Comparison of ENCODE assay signal across 8 mouse cellular contexts in the genomic region with DNA sequence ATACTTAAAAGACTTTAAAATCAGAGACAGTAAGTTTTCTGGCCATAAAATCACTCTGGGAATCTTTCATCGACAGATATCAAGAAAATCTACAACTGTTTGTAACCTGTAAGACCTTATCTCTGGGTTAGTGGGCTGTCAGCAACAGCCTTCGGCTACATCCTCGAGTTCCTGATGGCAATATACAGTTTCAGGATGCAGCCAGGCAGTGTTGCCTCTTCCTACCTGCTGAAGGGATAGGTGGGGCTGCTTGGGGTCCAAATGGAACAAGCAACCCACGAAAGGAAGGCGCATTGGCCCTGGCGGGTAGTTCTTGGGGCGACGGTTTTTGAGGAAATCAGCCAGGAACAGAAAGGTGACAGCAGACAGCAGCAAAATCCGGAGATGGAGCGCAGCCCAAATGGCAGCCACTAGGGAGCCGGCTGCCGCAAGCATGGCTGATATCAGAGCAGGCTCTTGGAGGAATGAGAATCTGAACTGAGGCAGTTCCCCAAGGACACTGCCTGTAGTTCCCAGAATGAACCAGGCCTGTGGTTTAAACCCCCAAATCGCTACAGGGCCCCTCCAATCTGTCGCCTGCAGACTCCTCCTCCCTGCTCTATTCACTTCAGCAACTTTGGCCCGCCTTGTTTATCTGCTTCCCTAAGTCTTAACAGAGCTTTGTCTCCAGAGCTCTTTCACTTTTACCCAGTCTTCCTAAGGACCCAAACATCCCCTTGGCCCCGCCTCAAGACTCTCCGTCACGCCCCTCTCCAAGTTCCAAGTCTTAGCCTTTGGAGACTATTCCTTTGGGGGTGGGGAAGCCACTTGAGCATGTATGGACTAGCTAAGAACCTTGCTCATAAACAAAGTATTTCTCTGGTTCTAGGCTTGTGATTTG. TPM values are rescaled to one million over a fixed set of nuclear protein-coding genes. Genes with fewer than 3 reads are reported as not detected.
A peak's percentile ranks its signal among the peaks of the same experiment; 100 is the strongest.
DNase-seq lines count a peak whose midpoint lies in the region; ATAC-seq and TF ChIP-seq lines count a peak whose summit lies in the region.

A gene (minus strand): TSS at position 668 of the 880 bp plus-strand sequence.

- peak within 1 kb of the TSS; percentile 63 for H3K9ac ChIP-seq in heart, embryonic 11.5 days (ENCODE audit: low read depth, low read length)
- peak within 1 kb of the TSS; percentile 40 for H3K9ac ChIP-seq in kidney, embryonic 15.5 days
- no peak within 1 kb of the TSS for H3K9ac ChIP-seq in liver, embryonic 12.5 days

- peaks cover 4% of the 10 kb centered on the region for H3K4me1 ChIP-seq in heart, embryonic 11.5 days (ENCODE audit: control insufficient read depth, insufficient read depth, low read length)
- H3K4me1 ChIP-seq in kidney, embryonic 15.5 days, result peaks cover 3% of the 10 kb centered on the region; the same call in 1 of the 2 replicates
- H3K4me1 ChIP-seq in liver, embryonic 12.5 days, result no peaks in the 10 kb centered on the region
- H3K4me1 ChIP-seq in thymus, adult 2 months (replicated peaks; ENCODE audit: control insufficient read depth, insufficient read depth, low read length), result 0 out of 2 replicates have a peak, but pooled peaks cover 7% of the 10 kb centered on the region

- H3K36me3 ChIP-seq in heart, embryonic 11.5 days (ENCODE audit: control insufficient read depth, insufficient read depth, low read length), result no peaks in the 10 kb centered on the region
- no peaks in the 10 kb centered on the region for H3K36me3 ChIP-seq in kidney, embryonic 15.5 days
- H3K36me3 ChIP-seq in liver, embryonic 12.5 days, result no peaks in the 10 kb centered on the region
- no peaks in the 10 kb centered on the region for H3K36me3 ChIP-seq in myocyte (ENCODE audit: control insufficient read depth, insufficient read depth)
- H3K36me3 ChIP-seq in thymus, adult 2 months (ENCODE audit: control insufficient read depth, insufficient read depth, low read length), result no peaks in the 10 kb centered on the region

- H3K27me3 ChIP-seq in heart, embryonic 11.5 days (ENCODE audit: control insufficient read depth, insufficient read depth, low read length), result no peaks in the 10 kb centered on the region
- no peaks in the 10 kb centered on the region for H3K27me3 ChIP-seq in kidney, embryonic 15.5 days
- no peaks in the 10 kb centered on the region for H3K27me3 ChIP-seq in liver, embryonic 12.5 days (replicated peaks)
- no peaks in the 10 kb centered on the region for H3K27me3 ChIP-seq in myocyte (ENCODE audit: control insufficient read depth, insufficient read depth, insufficient read length)
- no peaks in the 10 kb centered on the region for H3K27me3 ChIP-seq in thymus, adult 2 months (ENCODE audit: control insufficient read depth, insufficient read depth, low read length)

- no peaks in the 10 kb centered on the region for H3K9me3 ChIP-seq in heart, embryonic 11.5 days (replicated peaks; ENCODE audit: control insufficient read depth, low read length)
- no peaks in the 10 kb centered on the region for H3K9me3 ChIP-seq in kidney, embryonic 15.5 days (replicated peaks)
- no peaks in the 10 kb centered on the region for H3K9me3 ChIP-seq in liver, embryonic 12.5 days (replicated peaks)

- H3K79me2 ChIP-seq in myocyte (ENCODE audit: control insufficient read depth, insufficient read depth), result no peaks in the 10 kb centered on the region

- H3ac ChIP-seq in myocyte (ENCODE audit: control insufficient read depth, insufficient read length), result no peak within 1 kb of the TSS

- H3K4me2 ChIP-seq in heart, embryonic 11.5 days, result peak within 1 kb of the TSS; percentile 81
- peak within 1 kb of the TSS; percentile 72 for H3K4me2 ChIP-seq in kidney, embryonic 15.5 days
- H3K4me2 ChIP-seq in liver, embryonic 12.5 days, result peak within 1 kb of the TSS; percentile 49
- H3K4me2 ChIP-seq in myocyte (ENCODE audit: low read depth), result peak within 1 kb of the TSS; percentile 64

- no peak within 1 kb of the TSS for H3K27ac ChIP-seq in heart, embryonic 11.5 days (ENCODE audit: low read depth, low read length)
- H3K27ac ChIP-seq in kidney, embryonic 15.5 days, result peak within 1 kb of the TSS; percentile 75
- H3K27ac ChIP-seq in liver, embryonic 12.5 days, result no peak within 1 kb of the TSS
- H3K27ac ChIP-seq in thymus, adult 2 months (ENCODE audit: control insufficient read depth, insufficient read depth, low read length), result peak within 1 kb of the TSS; percentile 66; the same call in 1 of the 2 replicates

- WGBS in heart, embryonic 11.5 days (ENCODE audit: insufficient replicate concordance), result 3% methylated on average over 18 of the region's 18 CpGs
- 6% methylated on average over 18 of the region's 18 CpGs for WGBS in kidney, embryonic 15.5 days
- 6% methylated on average over 18 of the region's 18 CpGs for WGBS in liver, embryonic 12.5 days (ENCODE audit: insufficient replicate concordance)
- 4% methylated on average over 18 of the region's 18 CpGs for whole genome bisulfite sequencing in thymus, adult 2 months

- peak within 1 kb of the TSS; percentile 48 for H3K4me3 ChIP-seq in heart, embryonic 11.5 days (ENCODE audit: low read depth, low read length)
- H3K4me3 ChIP-seq in kidney, embryonic 15.5 days (replicated peaks), result peak within 1 kb of the TSS; percentile 49
- peak within 1 kb of the TSS; percentile 22 for H3K4me3 ChIP-seq in liver, embryonic 12.5 days
- no peak within 1 kb of the TSS for H3K4me3 ChIP-seq in myocyte
- peak within 1 kb of the TSS; percentile 50 for H3K4me3 ChIP-seq in thymus, adult 2 months (ENCODE audit: control insufficient read depth, insufficient read depth, low read length)

- no peak for TF ChIP-seq POLR2A in myocyte (IDR thresholded peaks at IDR 0.05; ENCODE audit: insufficient read length, low read depth)
- no peak for TF ChIP-seq POLR2A in thymus, adult 2 months (IDR thresholded peaks at IDR 0.05; ENCODE audit: control insufficient read depth, extremely low read depth, insufficient read depth, low read length, poor library complexity)

- TF ChIP-seq CTCF in thymus, adult 2 months (IDR thresholded peaks at IDR 0.05; ENCODE audit: borderline replicate concordance, control insufficient read depth, extremely low read depth, insufficient read depth, low read length, poor library complexity), result no peak

- DNase-seq in spleen, postnatal 36 days (ENCODE audit: low spot score in 2 of 2), result peak; percentile 1 to 3
- DNase-seq in spleen, postnatal 4 days (ENCODE audit: low spot score in 2 of 2), result no peak
- DNase-seq in fat pad, adult 2 months (ENCODE audit: extremely low read depth, low read depth, low spot score), result peak; percentile 16
- DNase-seq in thymus, adult 2 months, result peak; percentile 2

- ATAC-seq in heart, embryonic 11.5 days (replicated peaks; ENCODE audit: insufficient number of reproducible peaks, low FRiP score, low TSS enrichment), result peak; percentile 75
- ATAC-seq in kidney, embryonic 15.5 days (replicated peaks; ENCODE audit: low FRiP score), result peak; percentile 97
- ATAC-seq in liver, embryonic 12.5 days, result 0 out of 2 replicates have a peak, but pooled peaks have one; percentile 32

TF ChIP-seq in myocyte, 11 proteins besides CTCF, POLR2A, EP300 and RAD21:
- TF ChIP-seq CEBPB (IDR thresholded peaks at IDR 0.05; ENCODE audit: insufficient read depth, poor library complexity, severe bottlenecking), result no peak
- TF ChIP-seq REST (IDR thresholded peaks at IDR 0.05; ENCODE audit: insufficient read depth, insufficient read length), result no peak
- no peak for TF ChIP-seq TCF12 (IDR thresholded peaks at IDR 0.05; ENCODE audit: insufficient read depth, poor library complexity, severe bottlenecking)
- TF ChIP-seq POLR2AphosphoS2 (IDR thresholded peaks at IDR 0.05; ENCODE audit: insufficient read length, low read depth), result no peak
- no peak for TF ChIP-seq MAX (IDR thresholded peaks at IDR 0.05; ENCODE audit: low read depth)
- TF ChIP-seq MYOD1 (IDR thresholded peaks at IDR 0.05; ENCODE audit: control insufficient read depth in 1 of 3, insufficient read length in 2 of 3, low read depth in 2 of 3), result no peak
- no peak for TF ChIP-seq USF1 (IDR thresholded peaks at IDR 0.05; ENCODE audit: low read depth)
- TF ChIP-seq MYOG (IDR thresholded peaks at IDR 0.05; ENCODE audit: control insufficient read depth in 1 of 3, insufficient read depth in 1 of 3, insufficient read length in 2 of 3, low read depth in 2 of 3), result no peak

RNA-seq across cellular contexts. Expression of the gene that starts here (rescaled TPM):
- 0.64 and 0.66 TPM in 2 replicates for polyA plus RNA-seq in heart, embryonic 11.5 days (2014; fragmentation: Nextera tagmentation; extraction: Ambion mirVana)
- 3.0 and 3.5 TPM in 2 replicates for polyA plus RNA-seq in kidney, embryonic 15.5 days (2015; fragmentation: Nextera tagmentation; extraction: Ambion mirVana)
- polyA plus RNA-seq in liver, embryonic 12.5 days (2016; fragmentation: Nextera tagmentation; extraction: Ambion mirVana), result 0.12 and 0.18 TPM in 2 replicates
- 0.05 TPM for polyA plus RNA-seq in myocyte (2012; fragmentation: generic; extraction: Trizol)
- polyA plus RNA-seq in thymus, adult 2 months (2012; rRNA removed), result 1.1 and 1.3 TPM in 2 replicates

Comparison
In these comparisons a context has a peak if more than half of its experiments do, and no peak if none do; other contexts are left out.
1. DNase-seq: peak in spleen, postnatal 36 days (2 of 2), fat pad, adult 2 months (single experiment) and thymus, adult 2 months (single experiment); none in spleen, postnatal 4 days (0 of 2).
2. Peak in ATAC-seq, H3K4me3 ChIP-seq, H3K9ac ChIP-seq and H3K4me2 ChIP-seq in heart, embryonic 11.5 days; RNA of the gene not detected or under 1 TPM.
3. Peak in ATAC-seq, H3K4me3 ChIP-seq and H3K4me2 ChIP-seq in liver, embryonic 12.5 days; RNA of the gene not detected or under 1 TPM.
4. ATAC-seq: peak in every context shown above with its lines; median percentile 97 in kidney, embryonic 15.5 days; 75 in heart, embryonic 11.5 days; 32 in liver, embryonic 12.5 days.
5. H3K27ac ChIP-seq: peak in kidney, embryonic 15.5 days (single experiment) and thymus, adult 2 months (single experiment); none in heart, embryonic 11.5 days (single experiment) and liver, embryonic 12.5 days (single experiment).
6. Peak in every context shown above with its lines, with median percentiles within 50 percentile points of each other: H3K4me2 ChIP-seq.